8 mouse cellular contexts compared by ENCODE assay signal in genomic region chr14:51088970-51089673, GRCm38 (mm10). TPM values are rescaled to one million over a fixed set of nuclear protein-coding genes. Genes with fewer than 3 reads are reported as not detected.
DNase-seq lines count a peak whose midpoint lies in the region; ATAC-seq lines count a peak whose summit lies in the region.

No protein-coding gene starts in this region.

- H3K9me3 ChIP-seq in heart, embryonic 14.5 days (ENCODE audit: control insufficient read depth, low read length), result no peaks in the 10 kb centered on the region
- H3K9me3 ChIP-seq in liver, embryonic 13.5 days (replicated peaks), result no peaks in the 10 kb centered on the region
- H3K9me3 ChIP-seq in stomach, embryonic 16.5 days (replicated peaks; ENCODE audit: control insufficient read depth, low read length), result no peaks in the 10 kb centered on the region

- peak; percentile 86 for ATAC-seq in heart, embryonic 14.5 days (ENCODE audit: insufficient number of reproducible peaks, insufficient read depth, low FRiP score, low read depth)
- peak; percentile 92 for ATAC-seq in liver, embryonic 13.5 days (ENCODE audit: low read depth)
- ATAC-seq in stomach, embryonic 16.5 days (ENCODE audit: insufficient read depth, low FRiP score), result peak; percentile 92

- WGBS in heart, embryonic 14.5 days, result under 1% methylated on average over 34 of the region's 34 CpGs
- WGBS in liver, embryonic 13.5 days (ENCODE audit: insufficient replicate concordance), result under 1% methylated on average over 34 of the region's 34 CpGs
- WGBS in stomach, embryonic 16.5 days, result under 1% methylated on average over 34 of the region's 34 CpGs

- no peaks in the 10 kb centered on the region for H3K4me1 ChIP-seq in brown adipose tissue, adult 24 weeks (ENCODE audit: control insufficient read depth, insufficient read depth, insufficient read length, low read length)
- H3K4me1 ChIP-seq in heart, embryonic 14.5 days (ENCODE audit: control insufficient read depth in 2 of 2, insufficient read depth in 2 of 2, low read length in 2 of 2), result peaks cover 5 to 10% of the 10 kb centered on the region in 2 experiments; a peak in 3 of 4 replicates
- H3K4me1 ChIP-seq in liver, embryonic 13.5 days (replicated peaks), result peaks cover 76% of the 10 kb centered on the region
- H3K4me1 ChIP-seq in stomach, embryonic 16.5 days (ENCODE audit: control insufficient read depth, insufficient read depth, low read length), result peaks cover 13% of the 10 kb centered on the region; the same call in 1 of the 2 replicates

- peak overlapping the region; percentile 72 for H3K9ac ChIP-seq in heart, embryonic 14.5 days (ENCODE audit: low read length)
- peak overlapping the region; percentile 71 for H3K9ac ChIP-seq in liver, embryonic 13.5 days
- peak overlapping the region; percentile 81 for H3K9ac ChIP-seq in stomach, embryonic 16.5 days (ENCODE audit: low read length)

- peak overlapping the region; percentile 82 for H3K4me2 ChIP-seq in heart, embryonic 14.5 days (ENCODE audit: low read length)
- H3K4me2 ChIP-seq in liver, embryonic 13.5 days, result peak overlapping the region; percentile 86
- H3K4me2 ChIP-seq in stomach, embryonic 16.5 days (ENCODE audit: low read depth, low read length), result peak overlapping the region; percentile 74

- no peaks in the 10 kb centered on the region for H3K27me3 ChIP-seq in heart, embryonic 14.5 days (ENCODE audit: control insufficient read depth, insufficient read depth, low read length)
- no peaks in the 10 kb centered on the region for H3K27me3 ChIP-seq in liver, embryonic 13.5 days
- H3K27me3 ChIP-seq in stomach, embryonic 16.5 days (ENCODE audit: control insufficient read depth, insufficient read depth, low read length), result no peaks in the 10 kb centered on the region

- H3K27ac ChIP-seq in brown adipose tissue, adult 24 weeks (replicated peaks; ENCODE audit: low read depth, low read length), result peak overlapping the region; percentile 35
- H3K27ac ChIP-seq in heart, embryonic 14.5 days (replicated peaks in 1 of 2; ENCODE audit: control insufficient read depth in 1 of 2, insufficient read depth in 1 of 2, low read depth in 2 of 2, low read length in 2 of 2), result peak overlapping the region; percentile 84 to 97
- H3K27ac ChIP-seq in liver, embryonic 13.5 days, result peak overlapping the region; percentile 84
- H3K27ac ChIP-seq in stomach, embryonic 16.5 days (ENCODE audit: low read length), result peak overlapping the region; percentile 93

- H3K36me3 ChIP-seq in heart, embryonic 14.5 days (ENCODE audit: control insufficient read depth, insufficient read depth, low read length), result no peaks in the 10 kb centered on the region
- H3K36me3 ChIP-seq in liver, embryonic 13.5 days, result no peaks in the 10 kb centered on the region
- no peaks in the 10 kb centered on the region for H3K36me3 ChIP-seq in stomach, embryonic 16.5 days (ENCODE audit: control insufficient read depth, insufficient read depth, low read length)

- peak overlapping the region; percentile 74 for H3K4me3 ChIP-seq in brown adipose tissue, adult 24 weeks (ENCODE audit: insufficient read depth, low read depth, low read length)
- peak overlapping the region; percentile 78 to 98 for H3K4me3 ChIP-seq in heart, embryonic 14.5 days (ENCODE audit: control insufficient read depth in 1 of 2, insufficient read depth in 1 of 2, low read depth in 1 of 2, low read length in 2 of 2)
- H3K4me3 ChIP-seq in liver, embryonic 13.5 days (replicated peaks), result peak overlapping the region; percentile 75
- H3K4me3 ChIP-seq in stomach, embryonic 16.5 days (replicated peaks; ENCODE audit: low read length), result peak overlapping the region; percentile 61

- DNase-seq in CD4-positive, CD25-positive, alpha-beta regulatory T cell, adult 2 months (ENCODE audit: low read depth, low spot score), result peak; percentile 98
- DNase-seq in fat pad, adult 2 months (ENCODE audit: extremely low read depth, low read depth, low spot score), result peak; percentile 83
- peak; percentile 97 for DNase-seq in kidney, postnatal 14 days
- DNase-seq in liver, embryonic 13.5 days, result peak; percentile 89
- DNase-seq in neural tube, embryonic 10.5 days (ENCODE audit: extremely low spot score, low spot score), result peak; percentile 99

RNA-seq across cellular contexts. Expression of gene Rnase4, which starts 1.8 kb away (rescaled TPM):
- polyA plus RNA-seq in brown adipose tissue, adult 24 weeks (2012; ENCODE audit: insufficient read depth, insufficient read length, missing spikeins), result 69.1 and 78.8 TPM in 2 replicates
- polyA plus RNA-seq in heart, embryonic 14.5 days (2014; fragmentation: Nextera tagmentation; extraction: Ambion mirVana), result 25.0 and 29.7 TPM in 2 replicates
- 14.1 and 15.7 TPM in 2 replicates for polyA plus RNA-seq in liver, embryonic 13.5 days (2015; fragmentation: Nextera tagmentation; extraction: Ambion mirVana)
- polyA plus RNA-seq in stomach, embryonic 16.5 days (2015; fragmentation: Nextera tagmentation; extraction: Ambion mirVana), result 151 and 166 TPM in 2 replicates

RNA-seq across cellular contexts. Expression of gene Ang, which starts 1.8 kb away (rescaled TPM):
- polyA plus RNA-seq in brown adipose tissue, adult 24 weeks (2012; ENCODE audit: insufficient read depth, insufficient read length, missing spikeins), result 2.1 and 8.7 TPM in 2 replicates
- 3.8 and 4.8 TPM in 2 replicates for polyA plus RNA-seq in heart, embryonic 14.5 days (2014; fragmentation: Nextera tagmentation; extraction: Ambion mirVana)
- 3.7 and 4.6 TPM in 2 replicates for polyA plus RNA-seq in liver, embryonic 13.5 days (2015; fragmentation: Nextera tagmentation; extraction: Ambion mirVana)
- polyA plus RNA-seq in stomach, embryonic 16.5 days (2015; fragmentation: Nextera tagmentation; extraction: Ambion mirVana), result 39.4 and 41.6 TPM in 2 replicates

RNA-seq across cellular contexts. Expression of gene Olfr750, which starts 14.9 kb away (rescaled TPM):
- polyA plus RNA-seq in brown adipose tissue, adult 24 weeks (2012; ENCODE audit: insufficient read depth, insufficient read length, missing spikeins), result not detected in 2 replicates
- polyA plus RNA-seq in heart, embryonic 14.5 days (2014; fragmentation: Nextera tagmentation; extraction: Ambion mirVana), result not detected in 2 replicates
- not detected in 2 replicates for polyA plus RNA-seq in liver, embryonic 13.5 days (2015; fragmentation: Nextera tagmentation; extraction: Ambion mirVana)
- polyA plus RNA-seq in stomach, embryonic 16.5 days (2015; fragmentation: Nextera tagmentation; extraction: Ambion mirVana), result not detected in 2 replicates

RNA-seq across cellular contexts. Expression of gene Eddm3b, which starts 25.1 kb away (rescaled TPM):
- polyA plus RNA-seq in brown adipose tissue, adult 24 weeks (2012; ENCODE audit: insufficient read depth, insufficient read length, missing spikeins), result not detected in 2 replicates
- not detected in 2 replicates for polyA plus RNA-seq in heart, embryonic 14.5 days (2014; fragmentation: Nextera tagmentation; extraction: Ambion mirVana)
- polyA plus RNA-seq in liver, embryonic 13.5 days (2015; fragmentation: Nextera tagmentation; extraction: Ambion mirVana), result not detected in 2 replicates
- not detected in 2 replicates for polyA plus RNA-seq in stomach, embryonic 16.5 days (2015; fragmentation: Nextera tagmentation; extraction: Ambion mirVana)

RNA-seq across cellular contexts. Expression of gene Rnase12, which starts 31.7 kb away (rescaled TPM):
- not detected in 2 replicates for polyA plus RNA-seq in brown adipose tissue, adult 24 weeks (2012; ENCODE audit: insufficient read depth, insufficient read length, missing spikeins)
- 0.82 TPM in 1 of 2 replicates, not detected in the other for polyA plus RNA-seq in heart, embryonic 14.5 days (2014; fragmentation: Nextera tagmentation; extraction: Ambion mirVana)
- 1.6 and 1.8 TPM in 2 replicates for polyA plus RNA-seq in liver, embryonic 13.5 days (2015; fragmentation: Nextera tagmentation; extraction: Ambion mirVana)
- 0.45 TPM in 1 of 2 replicates, not detected in the other for polyA plus RNA-seq in stomach, embryonic 16.5 days (2015; fragmentation: Nextera tagmentation; extraction: Ambion mirVana)

Comparison
In these comparisons a context has a peak if more than half of its experiments do, and no peak if none do; other contexts are left out.
1. Peak in every context shown above with its lines: DNase-seq, ATAC-seq, H3K4me3 ChIP-seq and H3K27ac ChIP-seq.
2. H3K27ac ChIP-seq: peak in every context shown above with its lines; median percentile 93 in stomach, embryonic 16.5 days; 90 in heart, embryonic 14.5 days; 84 in liver, embryonic 13.5 days; 35 in brown adipose tissue, adult 24 weeks.